Mouse (Mus musculus) erythroblast, embryonic 14.5 days (primary cell): ENCODE data around the gene Shf. TPM values are rescaled to one million over a fixed set of nuclear protein-coding genes. Genes with fewer than 3 reads are reported as not detected.

Experiments used
- H3K27me3 ChIP-seq: 2 replicates; pipeline ENCODE4 v1.6.1; 2012; ENCODE audit warnings: inconsistent platforms; ENCODE audit not compliant: control insufficient read depth
- H3K36me3 ChIP-seq: 2 replicates; pipeline ENCODE4 v1.6.1; 2012; ENCODE audit warnings: mild to moderate bottlenecking, inconsistent platforms; ENCODE audit not compliant: control insufficient read depth
- H3K4me1 ChIP-seq: 2 replicates; pipeline ENCODE4 v1.6.1; 2012; ENCODE audit warnings: inconsistent platforms; ENCODE audit not compliant: control insufficient read depth
- H3K4me3 ChIP-seq: replicated peaks from 2 replicates; pipeline ENCODE3; 2012; ENCODE audit warnings: moderate library complexity, mild to moderate bottlenecking, inconsistent platforms
- H3K9me3 ChIP-seq: 2 replicates; pipeline ENCODE4 v1.6.1; 2012; ENCODE audit warnings: low read length, inconsistent platforms, mixed read lengths; ENCODE audit not compliant: control insufficient read depth
- GATA1 ChIP-seq: IDR thresholded peaks from 2 replicates; pipeline ENCODE4 v1.6.1; 2012; ENCODE audit warnings: low read length, inconsistent platforms, mixed read lengths
- TAL1 ChIP-seq: IDR thresholded peaks from 3 replicates; pipeline ENCODE4 v1.6.1; 2012; ENCODE audit warnings: low read length, inconsistent platforms, mixed read lengths
- polyA plus RNA-seq: library from polyadenylated mRNA; stranded (reverse); fragments of >175 nt; gene quantifications from 2 replicates; pipeline ENCODE4 v1.2.3, GENCODE M21; 2012

Shf gene
- polyA plus RNA-seq, 1 experiment: 6.6 TPM

DNA sequence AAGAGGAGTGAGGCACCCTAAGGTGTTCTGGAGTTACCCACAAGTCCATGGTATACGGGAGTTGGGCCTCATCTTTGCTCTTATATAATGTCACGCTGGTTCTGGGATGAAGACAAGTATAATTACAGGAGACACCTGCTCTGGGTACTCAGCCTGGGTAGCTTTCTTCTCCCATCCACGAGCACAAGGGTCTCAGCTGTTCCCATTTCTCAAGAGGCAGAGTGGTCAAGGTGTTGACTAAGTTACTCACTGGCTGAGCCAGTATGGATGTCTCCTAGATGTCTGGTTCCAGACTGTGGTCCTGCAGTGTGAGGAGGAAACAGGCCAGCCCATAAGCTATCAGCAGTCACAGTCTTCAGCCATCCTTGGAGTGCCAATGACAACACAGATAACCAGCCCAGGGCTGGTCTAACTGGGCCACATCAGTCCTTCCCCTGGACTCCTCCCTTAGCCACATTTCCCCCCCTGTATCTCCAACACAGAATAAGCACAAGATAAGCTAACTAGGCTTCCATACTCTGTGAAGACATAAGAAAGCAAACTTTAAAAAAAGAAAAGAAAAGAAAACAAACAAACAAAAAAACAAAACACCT lies 4.5 kb downstream of the Shf start:
- Histone ChIP-seq H3K9me3 (no peaks in the 10 kb centered on the region), H3K36me3 (peaks cover 52% of the 10 kb centered on the region), H3K4me3 (peak overlapping the region; percentile 33), H3K27me3 (no peaks in the 10 kb centered on the region), H3K4me1 (peaks cover 73% of the 10 kb centered on the region)
- TF ChIP-seq GATA1 (peak; percentile 64), TAL1 (peak; percentile 44; the same call in 2 of the 3 replicates)

DNA sequence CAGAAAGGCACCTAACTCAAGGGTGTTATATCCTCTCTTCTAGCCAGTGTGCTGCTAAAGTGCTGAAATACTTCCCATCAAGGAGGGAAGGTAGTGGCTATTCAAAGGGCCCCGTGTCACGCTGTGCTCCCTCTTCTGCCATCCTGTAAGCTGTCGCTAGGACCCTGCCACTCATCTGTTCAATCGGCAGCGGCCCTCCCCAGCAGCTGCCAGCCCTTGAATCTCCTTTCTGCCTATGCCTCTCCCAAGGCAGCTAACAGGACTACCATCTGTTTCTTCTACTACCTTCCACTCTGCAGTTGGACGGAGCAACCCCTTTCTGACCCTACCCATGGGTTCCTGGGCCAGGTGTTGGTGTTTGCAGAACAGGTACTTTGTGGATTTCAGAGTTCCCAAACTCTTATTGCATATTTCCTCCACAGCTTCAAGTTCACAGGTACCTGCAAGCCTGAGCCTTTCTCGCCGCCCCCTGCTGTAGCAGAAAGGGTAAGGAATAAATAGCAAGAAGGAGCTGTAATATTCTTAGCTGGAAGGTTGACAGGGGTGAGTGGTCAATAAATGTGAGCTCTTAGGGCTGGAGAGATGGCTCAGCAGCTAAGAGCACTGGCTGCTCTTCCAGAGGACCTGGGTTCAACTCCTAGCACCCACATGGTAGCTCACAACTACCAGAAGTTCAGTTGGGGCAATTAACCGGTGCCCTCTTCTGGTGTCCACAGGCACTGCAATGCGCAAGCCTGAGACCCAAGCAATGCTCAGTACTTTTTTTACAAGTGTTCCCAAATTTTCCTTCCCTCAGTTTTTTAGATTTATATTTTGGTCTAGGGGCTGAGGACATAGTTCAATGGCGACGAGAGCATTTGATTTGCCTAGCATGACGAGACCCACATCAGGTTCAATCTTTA lies 6.1 kb downstream of the Shf start:
- H3K4me1 ChIP-seq: peaks cover 62% of the 10 kb centered on the region
- H3K4me3 ChIP-seq: no peak overlapping the region
- TF ChIP-seq TAL1 (no peak), GATA1 (no peak)
- no peaks in the 10 kb centered on the region for H3K27me3 ChIP-seq
- H3K9me3 ChIP-seq: no peaks in the 10 kb centered on the region
- peaks cover 64% of the 10 kb centered on the region for H3K36me3 ChIP-seq

DNA sequence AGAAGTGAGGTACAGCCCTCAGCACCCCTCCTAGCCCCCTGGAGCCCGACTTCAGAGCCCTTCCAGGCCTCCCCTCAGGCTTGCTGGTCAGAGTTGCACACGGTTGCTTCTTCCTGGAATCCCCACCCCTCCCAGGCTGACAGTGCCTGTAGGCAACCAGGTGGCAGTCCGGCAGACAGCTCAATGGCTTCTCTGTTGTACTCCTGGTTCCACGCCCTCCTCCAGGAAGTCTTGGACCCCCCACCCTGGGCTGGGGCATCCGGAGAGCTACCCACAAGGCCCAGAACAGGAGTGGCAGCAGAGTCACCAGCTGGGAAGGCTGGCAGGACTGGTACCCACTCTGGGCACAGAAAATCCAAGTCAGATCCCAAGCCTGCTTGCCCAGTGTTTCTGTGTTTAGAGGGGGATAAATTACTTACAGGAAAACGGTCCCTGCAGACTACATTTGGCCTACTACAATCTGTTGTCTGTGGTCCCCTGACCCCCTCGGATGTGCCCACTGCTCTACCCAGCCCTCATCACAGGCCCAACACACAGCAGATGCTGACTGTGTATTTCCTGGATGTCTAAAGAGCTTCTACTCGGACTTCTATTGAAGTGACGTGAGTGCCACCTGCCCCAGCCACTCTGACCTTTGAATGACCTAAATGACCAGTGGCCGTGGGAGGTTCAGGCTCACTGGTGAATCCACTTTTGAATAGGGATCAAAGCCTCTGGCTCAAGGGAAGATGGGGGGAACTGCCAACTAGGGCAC lies 6.9 kb downstream of the Shf start:
- peaks cover 69% of the 10 kb centered on the region for H3K36me3 ChIP-seq
- H3K4me1 ChIP-seq: peaks cover 54% of the 10 kb centered on the region

DNA sequence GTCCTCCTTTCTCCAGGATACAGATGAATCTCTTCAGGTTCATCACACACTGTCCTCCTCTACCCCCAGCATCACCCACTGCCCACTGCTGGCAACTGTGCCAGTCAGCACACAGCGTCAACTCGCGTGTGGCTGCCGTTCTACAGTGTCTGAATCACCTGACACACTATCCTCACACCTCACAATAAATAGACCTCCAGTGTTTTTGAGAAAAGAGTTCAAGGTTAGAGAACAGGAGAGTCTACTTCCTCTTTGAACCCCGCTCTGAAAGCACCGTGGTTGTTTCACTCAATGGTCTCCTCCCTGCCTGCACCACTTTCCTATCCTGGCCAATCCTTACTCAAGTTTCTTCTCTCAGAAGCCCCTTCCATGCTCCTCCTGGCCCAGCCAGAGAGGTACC lies 7.8 kb downstream of the Shf start:
- no peak overlapping the region for H3K4me3 ChIP-seq
- TF ChIP-seq TAL1: no peak
- peaks cover 71% of the 10 kb centered on the region for H3K36me3 ChIP-seq
- H3K9me3 ChIP-seq: no peaks in the 10 kb centered on the region
- peaks cover 47% of the 10 kb centered on the region for H3K4me1 ChIP-seq
- no peaks in the 10 kb centered on the region for H3K27me3 ChIP-seq

More for the DNA sequence above, 6.9 kb downstream of the Shf start:
- no peak for TF ChIP-seq TAL1
- TF ChIP-seq GATA1: no peak
- no peaks in the 10 kb centered on the region for H3K27me3 ChIP-seq
- H3K9me3 ChIP-seq: no peaks in the 10 kb centered on the region
- no peak overlapping the region for H3K4me3 ChIP-seq

DNA sequence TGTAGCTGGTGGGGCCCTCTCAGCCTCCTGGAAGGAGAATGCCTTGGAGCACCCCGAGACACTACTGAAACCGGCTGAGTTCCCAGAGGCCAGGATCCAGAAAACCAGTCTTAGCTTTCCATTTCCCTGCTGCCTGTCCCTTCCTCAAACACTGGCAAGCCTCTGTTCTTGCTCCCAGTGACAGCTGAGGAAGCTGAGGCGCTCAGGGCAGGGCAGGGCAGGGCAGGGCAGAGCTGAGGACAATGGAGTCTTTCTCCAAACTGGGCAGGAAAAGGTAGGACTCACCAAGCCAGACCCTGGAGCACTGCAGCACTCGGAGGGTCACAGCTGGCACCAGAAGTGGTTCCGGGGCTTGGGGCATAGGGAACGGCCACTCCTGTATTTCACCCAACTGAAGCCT lies 8.7 kb downstream of the Shf start:
- peaks cover 40% of the 10 kb centered on the region for H3K4me1 ChIP-seq
- TF ChIP-seq GATA1: no peak
- no peak for TF ChIP-seq TAL1
- H3K4me3 ChIP-seq: no peak overlapping the region
- H3K27me3 ChIP-seq: no peaks in the 10 kb centered on the region
- H3K36me3 ChIP-seq: peaks cover 74% of the 10 kb centered on the region
- no peaks in the 10 kb centered on the region for H3K9me3 ChIP-seq

DNA sequence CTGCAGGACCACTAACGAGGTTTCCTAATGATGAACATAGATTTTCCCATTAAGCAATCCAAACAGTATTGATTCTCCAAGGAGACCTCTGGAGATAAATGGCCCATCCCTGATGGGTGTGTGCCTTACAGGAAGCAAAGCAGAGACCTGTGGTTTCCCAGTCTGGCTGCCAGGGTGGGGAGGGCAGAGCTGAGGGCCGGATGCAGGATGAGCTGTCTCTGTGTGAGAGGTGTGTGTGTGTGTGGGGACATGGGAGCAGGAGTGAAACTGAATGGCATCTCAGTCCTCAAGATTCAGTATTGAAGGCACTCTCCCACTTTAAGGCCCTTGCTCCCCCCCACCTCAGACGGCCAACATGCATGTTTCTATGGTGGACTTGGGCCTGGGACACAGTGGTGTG lies 12.8 kb downstream of the Shf start:
- Histone ChIP-seq H3K9me3 (no peaks in the 10 kb centered on the region), H3K27me3 (no peaks in the 10 kb centered on the region), H3K4me3 (no peak overlapping the region), H3K36me3 (peaks cover 73% of the 10 kb centered on the region), H3K4me1 (peaks cover 9% of the 10 kb centered on the region; the same call in 1 of the 2 replicates)
- TF ChIP-seq TAL1 (no peak), GATA1 (no peak)

DNA sequence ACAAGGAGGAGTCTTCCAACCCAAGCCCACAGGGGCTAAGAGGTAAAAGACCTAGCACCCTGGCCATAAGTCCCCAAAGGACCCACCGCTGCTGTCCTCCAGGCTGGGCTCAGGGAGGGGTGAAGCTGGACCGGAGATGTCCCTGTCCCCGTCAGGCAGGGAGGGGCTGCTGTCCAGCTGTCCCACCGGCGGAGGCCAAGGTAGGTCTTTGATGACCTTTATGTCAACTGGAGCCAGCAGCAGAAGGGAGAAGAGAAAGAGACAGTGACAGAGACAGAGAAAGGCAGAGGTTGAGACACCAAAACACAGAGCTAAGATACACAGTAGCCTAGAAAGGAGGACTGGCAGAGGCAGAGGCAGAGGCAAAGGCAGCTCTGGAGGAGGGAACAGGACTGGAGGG lies 13.6 kb downstream of the Shf start:
- Histone ChIP-seq H3K9me3 (no peaks in the 10 kb centered on the region), H3K4me3 (no peak overlapping the region), H3K27me3 (no peaks in the 10 kb centered on the region), H3K36me3 (peaks cover 74% of the 10 kb centered on the region), H3K4me1 (peaks cover 10% of the 10 kb centered on the region)
- TF ChIP-seq TAL1: no peak

DNA sequence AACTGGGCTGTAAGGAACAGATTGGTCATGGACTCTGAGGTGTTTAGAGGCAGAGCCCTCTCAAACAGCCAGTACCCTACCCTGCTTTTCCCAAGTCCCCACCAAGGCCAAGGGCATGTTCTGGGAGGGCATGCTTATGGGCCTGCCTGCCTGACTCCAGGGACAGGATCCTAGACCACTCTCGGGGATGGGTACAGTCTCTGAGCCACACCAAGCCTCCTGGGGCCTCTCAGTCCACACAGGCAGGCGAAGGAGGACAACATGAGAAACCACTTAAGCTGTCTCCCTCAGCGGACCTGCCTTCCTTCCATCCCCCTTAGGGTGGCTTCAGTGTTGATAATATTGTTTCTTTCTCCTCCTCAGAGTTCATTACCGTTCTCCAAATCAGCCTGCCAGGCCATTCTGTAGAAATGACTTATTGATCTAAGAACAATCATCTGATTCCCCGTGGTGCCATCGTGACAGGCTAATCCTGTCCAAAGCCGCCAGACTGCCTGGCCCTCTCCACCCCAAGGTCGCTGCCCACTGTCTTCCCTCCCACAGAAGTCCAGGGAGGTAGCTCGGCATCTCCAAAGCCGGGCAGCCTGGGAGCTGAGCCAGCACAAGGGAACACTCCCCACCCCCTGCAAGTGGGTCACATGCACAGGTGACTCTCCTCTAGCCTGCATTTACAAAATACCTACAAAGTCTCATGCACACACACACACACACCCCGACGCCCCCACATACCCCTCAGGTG lies 14.6 kb downstream of the Shf start:
- Histone ChIP-seq H3K27me3 (no peaks in the 10 kb centered on the region), H3K4me3 (no peak overlapping the region), H3K9me3 (no peaks in the 10 kb centered on the region), H3K36me3 (peaks cover 72% of the 10 kb centered on the region), H3K4me1 (peaks cover 18% of the 10 kb centered on the region)
- no peak for TF ChIP-seq TAL1
- no peak for TF ChIP-seq GATA1

DNA sequence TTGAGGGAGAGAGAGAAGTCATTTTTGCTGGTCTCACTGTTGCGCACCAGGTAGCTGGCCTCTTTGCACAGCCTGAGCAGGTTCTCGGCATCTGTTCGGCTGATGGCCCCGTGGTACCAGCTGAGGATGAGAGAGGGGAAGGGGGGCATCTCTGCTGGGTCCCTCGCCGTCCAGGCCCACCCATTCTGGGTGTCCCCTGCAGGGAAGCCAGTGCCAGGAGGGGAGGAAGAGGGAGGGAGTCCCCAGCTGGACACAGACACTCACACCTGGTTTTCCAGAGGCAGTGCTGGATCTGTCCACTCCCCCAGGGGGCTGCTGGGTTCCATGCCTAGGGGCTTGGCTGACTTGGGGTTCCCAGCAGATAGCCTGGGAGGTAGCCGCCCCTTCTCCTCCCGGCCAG lies 15.2 kb downstream of the Shf start:
- TF ChIP-seq GATA1: no peak
- no peak for TF ChIP-seq TAL1
- Histone ChIP-seq H3K9me3 (no peaks in the 10 kb centered on the region), H3K4me3 (no peak overlapping the region), H3K36me3 (peaks cover 66% of the 10 kb centered on the region), H3K27me3 (no peaks in the 10 kb centered on the region), H3K4me1 (peaks cover 23% of the 10 kb centered on the region)
